Mouse (Mus musculus) E14TG2a.4 (cell line): Measurements from ENCODE around the gene Gm498.

Experiments used
- CTCF ChIP-seq: conservative IDR thresholded peaks from 2 replicates; pipeline ENCODE4 v1.5.1; 2014; ENCODE audit warnings: low read length
- POU5F1 ChIP-seq: IDR thresholded peaks from 2 replicates; pipeline ENCODE4 v1.6.1; 2014; ENCODE audit warnings: low read length, borderline replicate concordance

- TF ChIP-seq CTCF (no peak), POU5F1 (no peak)
Observed at GRCm38 (mm10) chr7:143942941-143943691, 76.5 kb downstream of the Gm498 start.
